Mouse (Mus musculus) bone marrow, adult 2 months (tissue): ENCODE measurements around the gene Slc26a11. TPM values are rescaled to one million over a fixed set of nuclear protein-coding genes. Genes with fewer than 3 reads are reported as not detected.

Experiments
- H3K27ac ChIP-seq: fragments of 200-500 bp; 2 replicates; pipeline ENCODE4 v1.5.1; 2012; ENCODE audit warnings: low read depth, mild to moderate bottlenecking, control low read depth, inconsistent platforms, low read length; ENCODE audit not compliant: control insufficient read depth, poor library complexity, insufficient read depth
- H3K4me1 ChIP-seq: fragments of 200-500 bp; 2 replicates; pipeline ENCODE4 v1.6.1; 2011; ENCODE audit warnings: low read length; ENCODE audit not compliant: control insufficient read depth, insufficient read depth
- H3K4me3 ChIP-seq: fragments of 200-500 bp; replicated peaks from 2 replicates; pipeline ENCODE3; 2011; ENCODE audit warnings: mild to moderate bottlenecking, low read depth, low read length, control low read depth; ENCODE audit not compliant: control insufficient read depth
- CTCF ChIP-seq: fragments of 200-500 bp; IDR thresholded peaks from 2 replicates; pipeline ENCODE4 v1.5.1; 2011; ENCODE audit warnings: low read length, control low read depth; ENCODE audit not compliant: control insufficient read depth, insufficient read depth
- POLR2A ChIP-seq: fragments of 200-500 bp; IDR thresholded peaks from 2 replicates; pipeline ENCODE4 v1.6.1; 2011; ENCODE audit warnings: low read depth, mild to moderate bottlenecking, control low read depth, low read length, borderline replicate concordance; ENCODE audit not compliant: control insufficient read depth
- WGBS: fragments of 180-500 bp; shearing (Covaris S2); methylation state at CpG from one replicate; pipeline ENCODE4 v1.1.7; 2018; 5-methylcytosine and 5-hydroxymethylcytosine counted together
- polyA plus RNA-seq: library from polyadenylated mRNA; stranded (reverse); fragments of >200 nt; gene quantifications from 2 replicates; pipeline ENCODE4 v1.2.4, GENCODE M21; 2011; ENCODE audit warnings: low replicate concordance; ENCODE audit not compliant: missing spikeins, insufficient read depth, insufficient read length

Gene Slc26a11
- polyA plus RNA-seq, 1 experiment: 6.2 TPM

DNA sequence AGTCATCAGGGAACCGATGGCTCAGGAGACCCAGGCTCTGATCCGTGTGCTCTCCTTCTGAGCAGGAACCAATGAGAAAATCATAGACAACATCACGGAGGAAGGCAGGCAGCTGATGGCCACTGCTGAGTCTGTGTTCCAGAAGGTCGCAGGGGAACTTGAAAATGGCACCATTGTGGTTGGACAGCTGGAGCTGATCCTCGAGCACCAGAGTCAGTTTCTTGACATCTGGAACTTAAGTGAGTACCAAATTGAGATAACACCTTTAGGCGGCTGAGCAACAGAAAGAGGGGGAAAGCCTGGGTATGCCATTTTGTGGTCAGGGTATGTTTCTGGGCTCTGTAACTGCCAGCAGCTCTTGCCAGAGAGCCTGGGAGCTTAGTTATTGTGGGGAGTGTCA lies 72.1 kb downstream of the Slc26a11 start:
- H3K27ac ChIP-seq: no peak overlapping the region; the same call in 1 of the 2 replicates
- peaks cover 2% of the 10 kb centered on the region for H3K4me1 ChIP-seq
- 78% methylated on average over 6 of the region's 6 CpGs for WGBS
- no peak overlapping the region for H3K4me3 ChIP-seq
- no peak for TF ChIP-seq POLR2A
- no peak for TF ChIP-seq CTCF

GRCm38 (mm10) chr11:119427986-119428385 lies 72.6 kb downstream of the Slc26a11 start:
- Histone ChIP-seq H3K4me1 (peaks cover 2% of the 10 kb centered on the region), H3K4me3 (no peak overlapping the region), H3K27ac (no peak overlapping the region)
- TF ChIP-seq POLR2A (no peak), CTCF (no peak)
- 93% methylated on average over 5 of the region's 5 CpGs for whole genome bisulfite sequencing

DNA sequence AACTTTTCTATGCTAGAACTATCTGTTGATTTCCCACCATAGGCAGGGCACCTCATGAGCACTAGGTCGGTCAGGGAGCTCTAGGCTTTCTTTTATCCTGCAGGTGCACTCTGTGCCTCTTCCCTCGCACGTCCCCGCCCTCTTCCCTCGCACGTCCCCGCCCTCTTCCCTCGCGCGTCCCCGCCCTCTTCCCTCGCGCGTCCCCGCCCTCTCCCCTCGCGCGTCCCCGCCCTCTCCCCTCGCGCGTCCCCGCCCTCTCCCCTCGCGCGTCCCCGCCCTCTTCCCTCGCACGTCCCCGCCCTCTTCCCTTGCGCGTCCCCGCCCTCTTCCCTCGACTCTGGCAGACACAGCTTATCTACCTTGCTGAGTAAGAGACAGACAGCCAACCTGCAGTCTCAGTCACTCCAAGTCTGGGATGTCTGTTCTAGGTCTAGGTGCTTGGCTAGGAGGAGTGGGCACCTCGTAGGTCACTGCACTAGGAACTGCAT lies 73.3 kb downstream of the Slc26a11 start:
- WGBS: 3% methylated on average over 22 of the region's 35 CpGs
- peak overlapping the region; percentile 32 for H3K4me3 ChIP-seq
- TF ChIP-seq CTCF: no peak
- TF ChIP-seq POLR2A: no peak

More for the DNA sequence above, 73.3 kb downstream of the Slc26a11 start:
- peaks cover 2% of the 10 kb centered on the region for H3K4me1 ChIP-seq
- H3K27ac ChIP-seq: no peak overlapping the region

Other genes with a start within 250 kb of the Slc26a11 start
- 0.74 and 1.2 TPM in 2 replicates for gene Tbc1d16, start 127.1 kb upstream of the Slc26a11 start, polyA plus RNA-seq
- gene Ccdc40, start 127.0 kb upstream of the Slc26a11 start, polyA plus RNA-seq: 0.90 TPM in 1 of 2 replicates, not detected in the other
- 6.5 and 18.1 TPM in 2 replicates for gene Gaa, start 87.7 kb upstream of the Slc26a11 start, polyA plus RNA-seq
- 144 and 147 TPM in 2 replicates for gene Eif4a3, start 55.5 kb upstream of the Slc26a11 start, polyA plus RNA-seq
- gene Card14, start 47.8 kb upstream of the Slc26a11 start, polyA plus RNA-seq: not detected in 2 replicates
- gene Sgsh, start within 50 bp of the Slc26a11 start, polyA plus RNA-seq: 5.6 and 12.0 TPM in 2 replicates
- gene Rnf213, start 37.5 kb downstream of the Slc26a11 start, polyA plus RNA-seq: 18.8 and 27.7 TPM in 2 replicates
- 6.3 and 23.5 TPM in 2 replicates for gene Endov, start 135.8 kb downstream of the Slc26a11 start, polyA plus RNA-seq
- not detected in 2 replicates for gene Nptx1, start 192.2 kb downstream of the Slc26a11 start, polyA plus RNA-seq
- gene Rptor, start 247.3 kb downstream of the Slc26a11 start, polyA plus RNA-seq: 7.4 and 15.6 TPM in 2 replicates